Mouse (Mus musculus): ENCODE data around the gene Chka.

The Chka gene

GRCm38 (mm10) chr19:3846676-3847604 lies 4.6 kb upstream of the Chka start:
- no peak for DNase-seq

DNA sequence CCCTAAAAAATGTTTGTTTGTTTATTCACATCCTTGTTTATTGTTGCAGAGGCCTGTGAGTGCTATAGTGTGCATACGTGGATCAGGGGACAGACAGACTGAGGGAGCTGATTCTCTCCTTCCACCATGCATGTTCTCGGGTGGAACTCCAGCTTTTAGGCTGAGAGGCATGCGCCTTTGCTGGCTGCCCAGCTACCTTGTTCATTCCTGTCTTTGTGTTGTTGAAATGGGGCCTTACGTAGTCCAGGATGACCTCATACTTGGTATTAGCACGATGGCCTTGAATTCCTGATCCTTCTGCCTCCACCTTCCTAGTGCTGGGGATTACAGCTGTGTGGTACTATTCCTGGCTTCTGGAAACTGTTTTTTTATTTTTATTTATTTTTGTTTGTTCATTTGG lies 3.9 kb upstream of the Chka start:
- DNase-seq, result no peak

DNA sequence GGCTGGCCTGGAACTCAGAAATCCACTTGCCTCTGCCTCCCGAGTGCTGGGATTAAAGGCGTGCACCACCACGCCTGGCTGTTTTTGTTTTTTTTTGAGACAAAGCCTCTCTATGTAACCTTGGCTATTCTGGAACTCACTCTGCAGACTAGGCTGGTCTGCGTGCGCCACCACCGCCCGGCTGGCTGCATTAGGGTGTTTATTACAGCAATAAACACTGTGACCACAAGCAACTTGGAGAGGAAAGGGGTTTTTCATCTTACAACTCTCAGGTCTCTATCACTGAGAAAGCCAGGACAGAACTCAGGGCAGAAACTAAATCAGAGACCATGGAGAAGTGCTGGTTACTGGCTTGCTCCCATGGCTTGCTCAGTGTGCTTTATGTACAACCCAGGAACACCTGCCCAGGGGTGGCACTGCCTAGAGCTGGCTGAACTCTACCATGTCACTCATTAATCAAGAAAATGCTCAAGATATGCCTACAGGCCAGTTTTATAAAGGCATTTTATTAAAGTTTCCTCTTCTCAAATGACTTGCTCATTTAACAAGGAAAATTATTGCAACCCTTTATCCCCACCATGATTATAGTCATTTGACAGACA lies 3.3 kb upstream of the Chka start:
- peak; percentile 51 to 74 for DNase-seq

DNA sequence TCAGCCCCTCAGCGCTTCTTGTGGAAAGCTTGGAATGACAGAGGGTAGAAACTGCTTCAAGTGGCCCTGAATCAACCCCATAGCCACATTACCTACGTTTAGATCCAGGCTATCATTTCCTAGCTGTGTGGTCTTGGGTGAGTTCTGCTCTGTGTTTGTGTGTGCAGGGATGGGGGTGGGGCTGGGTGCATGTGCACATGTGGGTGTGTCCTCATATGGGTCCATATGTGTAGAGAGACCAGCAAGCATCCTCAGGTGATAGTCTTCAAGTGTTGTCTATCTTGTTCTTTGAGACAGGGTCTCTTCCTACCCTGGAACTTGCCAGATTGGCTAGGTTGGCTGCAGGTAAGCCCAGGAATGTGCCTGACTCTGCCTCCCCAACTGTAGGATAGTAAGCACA lies 2.3 kb upstream of the Chka start:
- no peak for DNase-seq

DNA sequence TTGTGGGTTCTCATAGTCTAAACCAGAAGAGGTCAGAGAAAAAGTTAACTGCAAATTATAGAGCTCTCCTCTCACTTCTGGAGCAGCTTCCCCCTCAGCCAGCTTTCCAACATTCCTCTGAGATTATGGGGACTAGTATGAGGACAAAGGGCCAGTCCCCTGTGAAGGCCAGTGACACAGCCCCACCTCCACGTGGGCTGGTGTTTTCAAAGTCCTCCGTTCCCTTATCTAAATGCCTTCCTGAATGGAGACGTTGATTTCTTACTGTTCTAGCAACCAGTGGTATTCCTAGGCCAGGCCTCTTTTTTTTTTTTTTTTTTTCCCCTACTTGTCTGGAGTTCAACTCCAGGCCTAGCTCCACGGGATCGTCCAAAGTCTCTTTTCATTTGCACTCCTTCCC lies 1.5 kb upstream of the Chka start:
- DNase-seq, result peak in 1 of 2 experiments; percentile 50

DNA sequence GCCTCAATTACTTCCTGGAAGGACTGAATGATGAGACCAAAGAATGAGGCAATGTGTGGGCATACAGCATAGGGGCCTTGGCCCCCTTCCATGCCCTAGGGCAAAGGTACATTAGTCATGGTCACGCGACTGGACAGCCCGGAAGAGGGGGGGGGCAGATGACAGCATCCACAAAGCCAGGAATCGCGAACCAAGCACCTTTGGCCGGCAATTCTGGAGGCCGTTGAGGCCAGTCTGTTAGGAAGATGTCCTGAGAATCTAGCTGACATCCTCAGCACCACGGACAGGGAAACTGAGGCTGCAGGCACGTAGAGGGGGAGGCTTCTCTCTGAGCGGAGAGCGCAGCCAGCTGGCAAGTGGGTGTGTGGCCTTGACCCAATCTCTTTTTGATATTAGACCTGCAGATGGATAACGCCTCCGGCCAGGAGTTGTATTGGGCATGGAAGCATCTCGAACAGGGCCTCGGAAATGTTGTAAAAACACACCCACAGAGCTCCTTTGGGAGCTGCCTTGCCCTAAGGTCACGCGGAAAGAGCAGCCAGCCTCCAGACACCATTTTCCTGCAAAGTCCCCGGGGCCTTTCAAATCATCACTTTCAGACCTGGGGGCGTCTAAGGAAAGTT lies 615 bp upstream of the Chka start:
- DNase-seq, result peak; percentile 90 to 94

GRCm38 (mm10) chr19:3851979-3852681 lies 557 bp downstream of the Chka start:
- peak; percentile 47 to 78 for DNase-seq

DNA sequence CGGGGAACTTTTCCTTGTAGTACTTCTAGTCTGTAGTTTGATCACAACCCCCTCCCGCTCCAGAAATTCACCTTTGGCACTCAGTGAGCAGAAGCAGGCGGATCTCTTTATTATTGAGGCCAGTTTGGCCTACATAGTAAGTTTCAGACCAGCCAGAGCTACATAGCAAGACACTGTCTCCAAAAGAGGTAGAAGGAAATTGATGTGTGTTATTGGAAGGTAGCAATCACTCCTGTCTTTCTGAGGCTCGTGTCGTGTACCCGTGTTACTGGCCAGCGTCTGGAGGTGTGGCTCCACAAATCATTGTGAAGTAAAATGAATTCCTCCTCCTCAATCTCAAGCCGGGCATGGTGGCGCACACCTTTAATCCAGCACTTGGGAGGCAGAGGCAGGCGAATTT lies 1.5 kb downstream of the Chka start:
- no peak for DNase-seq

- peak; percentile 65 to 71 for DNase-seq
Measured at GRCm38 (mm10) chr19:3853891-3854290, 2.3 kb downstream of the Chka start.

DNA sequence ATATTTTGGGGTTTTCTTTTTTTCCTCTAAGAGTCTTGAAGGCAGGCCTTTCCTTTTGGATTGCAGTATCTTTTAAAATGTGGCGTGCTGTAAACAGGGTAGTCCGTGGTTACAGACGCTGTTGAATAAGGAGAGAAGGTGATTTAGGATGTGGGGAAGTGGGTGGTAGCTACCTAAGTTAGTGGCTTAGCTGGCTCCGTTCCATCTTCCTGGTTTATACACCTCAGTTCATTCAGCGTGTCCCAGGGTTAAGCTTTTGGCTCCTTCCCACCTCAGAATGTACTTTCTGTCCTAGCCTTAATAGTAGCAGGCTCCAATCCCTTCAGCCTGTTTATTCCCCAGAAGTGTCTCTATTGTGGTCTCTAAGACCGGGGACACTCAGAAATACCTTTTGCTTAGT lies 3.5 kb downstream of the Chka start:
- DNase-seq, result peak; percentile 67 to 73

GRCm38 (mm10) chr19:3855601-3856000 lies 4.0 kb downstream of the Chka start:
- peak; percentile 54 to 63 for DNase-seq

GRCm38 (mm10) chr19:3857220-3857619 lies 5.6 kb downstream of the Chka start:
- no peak for DNase-seq

DNA sequence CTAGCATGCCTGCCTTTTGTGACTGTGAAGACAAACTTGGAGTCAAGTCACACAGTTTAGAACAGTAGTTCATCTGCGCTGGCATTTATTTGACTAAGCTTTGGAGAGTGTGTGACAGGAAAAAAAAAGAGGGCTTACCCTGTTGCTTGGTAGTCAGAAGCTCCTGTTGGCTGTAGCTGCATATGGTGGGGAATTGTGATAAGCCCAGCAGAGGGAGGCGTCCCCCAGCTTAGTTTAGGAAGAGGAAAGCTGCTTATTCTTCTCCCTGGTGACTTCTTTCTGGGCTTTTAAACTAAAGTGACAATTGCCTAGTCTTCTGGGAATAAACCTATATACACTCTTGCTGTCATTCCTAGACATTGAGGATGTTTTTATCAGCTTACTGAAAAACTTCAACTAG lies 11.1 kb downstream of the Chka start:
- DNase-seq, result no peak

- DNase-seq, result no peak
Measured at GRCm38 (mm10) chr19:3864960-3865359, 13.4 kb downstream of the Chka start.

- DNase-seq, result no peak
Measured at GRCm38 (mm10) chr19:3868290-3868689, 16.7 kb downstream of the Chka start.

- DNase-seq, result no peak
Measured at GRCm38 (mm10) chr19:3871468-3871867, 19.9 kb downstream of the Chka start.

DNA sequence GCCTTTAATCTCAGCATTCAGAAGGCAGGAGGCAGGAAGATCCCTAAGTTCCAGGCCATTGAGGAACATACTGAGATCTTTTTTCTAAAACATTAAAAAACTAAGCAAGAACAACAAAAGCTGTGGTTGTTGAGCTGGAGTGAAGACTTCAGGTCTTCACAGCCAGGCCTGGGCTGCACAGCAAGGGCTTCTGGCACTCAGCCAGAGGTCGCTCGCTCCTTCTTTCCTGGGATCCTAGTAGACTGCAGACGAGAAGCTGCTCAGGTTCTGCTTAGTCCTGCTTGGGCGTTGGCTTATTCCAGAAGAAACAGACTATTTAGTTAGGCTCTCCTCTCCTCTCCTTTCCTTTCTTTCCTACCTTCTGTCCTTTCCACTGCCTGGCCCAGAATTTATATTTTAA lies 20.8 kb downstream of the Chka start:
- peak; percentile 81 to 85 for DNase-seq

GRCm38 (mm10) chr19:3875045-3875444 lies 23.5 kb downstream of the Chka start:
- no peak for DNase-seq

- peak; percentile 59 to 66 for DNase-seq
Measured at GRCm38 (mm10) chr19:3880054-3880848, 28.7 kb downstream of the Chka start.

GRCm38 (mm10) chr19:3882214-3882613 lies 30.6 kb downstream of the Chka start:
- no peak for DNase-seq

DNA sequence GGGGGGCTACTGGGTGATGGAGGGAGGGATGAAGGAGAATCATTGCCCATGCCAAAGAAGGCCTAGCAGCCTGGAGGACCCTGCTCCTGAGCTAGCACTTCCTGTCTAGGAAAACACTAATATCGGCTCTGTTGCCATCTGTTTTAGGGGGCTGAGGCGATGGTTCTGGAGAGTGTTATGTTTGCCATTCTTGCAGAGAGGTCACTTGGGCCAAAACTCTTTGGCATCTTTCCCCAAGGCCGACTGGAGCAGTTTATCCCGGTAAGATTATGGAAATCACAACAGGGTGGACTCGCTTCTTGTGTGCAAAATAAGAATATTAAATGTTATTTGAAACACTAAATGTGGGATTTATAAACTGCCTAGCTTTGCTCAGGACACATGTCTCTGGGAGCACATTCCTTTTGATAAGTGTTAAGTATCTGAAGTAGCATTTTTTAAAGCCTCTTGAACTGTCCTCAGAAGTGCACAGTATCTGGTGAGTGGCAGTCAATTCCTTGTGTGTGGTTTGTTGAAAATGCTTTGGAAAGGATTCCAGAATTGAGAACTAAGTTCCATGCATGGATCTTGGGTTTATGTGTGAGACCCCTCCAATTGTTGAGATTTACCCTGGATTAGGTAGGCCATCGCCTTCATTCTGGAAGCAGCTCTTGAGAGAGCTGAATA lies 32.9 kb downstream of the Chka start:
- DNase-seq, result no peak

DNA sequence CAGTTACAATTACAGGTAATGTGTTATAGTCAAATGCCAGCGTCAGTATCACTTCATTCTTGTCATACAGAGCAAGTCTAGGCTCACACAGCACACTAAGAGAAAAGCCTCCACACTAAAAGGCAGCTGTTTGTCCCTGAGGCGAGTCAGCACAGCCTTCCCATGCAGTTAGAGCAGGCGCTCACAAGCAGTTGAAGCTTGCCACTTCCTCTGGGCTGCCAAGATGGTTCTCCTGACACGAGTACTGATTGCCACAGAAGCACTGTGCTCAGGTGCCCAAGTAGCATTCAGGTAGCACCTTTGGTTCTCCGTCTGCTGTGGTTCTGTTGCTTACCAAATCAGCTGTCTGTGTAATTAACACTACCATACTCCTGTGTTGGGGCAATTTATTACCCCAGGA lies 37.5 kb downstream of the Chka start:
- no peak for DNase-seq
